Mouse (Mus musculus): ENCODE data around the gene Dbp.

DNA sequence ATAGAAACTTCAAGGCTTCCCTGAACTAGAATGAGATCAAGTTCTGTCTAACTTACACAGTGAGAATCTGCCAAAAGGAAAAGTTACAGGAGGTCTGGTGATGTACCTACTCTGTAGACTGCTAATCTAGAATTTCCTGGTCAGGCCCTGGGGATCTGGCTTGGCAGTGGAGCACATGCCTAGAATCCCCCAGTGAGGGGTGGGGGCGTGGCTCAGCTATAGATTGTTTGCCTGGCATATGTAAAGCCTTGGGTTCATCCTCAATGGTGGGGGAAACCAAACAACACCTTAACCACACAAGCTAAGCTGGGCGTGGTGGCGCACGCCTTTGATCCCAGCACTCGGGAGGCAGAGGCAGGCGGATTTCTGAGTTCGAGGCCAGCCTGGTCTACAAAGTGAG, 7.0 kb upstream of the Dbp start:
- TF ChIP-seq CTCF (IDR thresholded peaks at IDR 0.05; ENCODE audit: extremely low read depth, insufficient read depth, insufficient read length, insufficient replicate concordance) (no peak), POLR2A (IDR thresholded peaks at IDR 0.05; ENCODE audit: low read depth, low read length) (no peak)
